Mouse (Mus musculus) myocyte (in vitro differentiated cells): ENCODE measurements around the gene Mgll. TPM values are rescaled to one million over a fixed set of nuclear protein-coding genes. Genes with fewer than 3 reads are reported as not detected.

ENCODE experiments used
- H3K27me3 ChIP-seq: one replicate; pipeline ENCODE4 v1.6.1; 2011; ENCODE audit not compliant: control insufficient read depth, insufficient read depth, insufficient read length
- H3K36me3 ChIP-seq: one replicate; pipeline ENCODE4 v1.6.1; 2011; ENCODE audit not compliant: control insufficient read depth, insufficient read depth
- H3K4me2 ChIP-seq: one replicate; pipeline ENCODE4 v1.6.1; 2011; ENCODE audit warnings: low read depth, control low read depth
- H3K4me3 ChIP-seq: one replicate; pipeline ENCODE4 v1.5.1; 2011; ENCODE audit warnings: mild to moderate bottlenecking, control low read depth, moderate library complexity
- H3K79me2 ChIP-seq: one replicate; pipeline ENCODE4 v1.6.1; 2011; ENCODE audit not compliant: control insufficient read depth, insufficient read depth
- H3ac ChIP-seq: one replicate; pipeline ENCODE4 v1.6.1; 2011; ENCODE audit not compliant: control insufficient read depth, insufficient read length
- CEBPB ChIP-seq: IDR thresholded peaks from 2 replicates; pipeline ENCODE4 v1.6.1; 2011; ENCODE audit warnings: mild to moderate bottlenecking, moderate library complexity; ENCODE audit not compliant: poor library complexity, insufficient read depth, severe bottlenecking
- E2F4 ChIP-seq: IDR thresholded peaks from one replicate; pipeline ENCODE4 v1.6.1; 2011; ENCODE audit warnings: mild to moderate bottlenecking, control low read depth, moderate library complexity; ENCODE audit not compliant: insufficient read depth
- MAX ChIP-seq: IDR thresholded peaks from one replicate; pipeline ENCODE4 v1.6.1; 2011; ENCODE audit warnings: low read depth, mild to moderate bottlenecking, control low read depth
- MYOD1 ChIP-seq, 3 experiments: IDR thresholded peaks; one replicate each; pipeline ENCODE4 v1.6.1; 2011; ENCODE audit warnings: control low read depth in 2 of 3, low read depth in 2 of 3, mild to moderate bottlenecking in 2 of 3, moderate library complexity in 1 of 3; ENCODE audit not compliant: insufficient read length in 2 of 3, control insufficient read depth in 1 of 3
- MYOG ChIP-seq, 3 experiments: IDR thresholded peaks; one replicate each; pipeline ENCODE4 v1.6.1; 2011; ENCODE audit warnings: control low read depth in 2 of 3, low read depth in 2 of 3, mild to moderate bottlenecking in 2 of 3; ENCODE audit not compliant: insufficient read length in 2 of 3, control insufficient read depth in 1 of 3, insufficient read depth in 1 of 3
- POLR2A ChIP-seq: IDR thresholded peaks from one replicate; pipeline ENCODE4 v1.6.1; 2011; ENCODE audit warnings: low read depth, mild to moderate bottlenecking, control low read depth, moderate library complexity; ENCODE audit not compliant: insufficient read length
- POLR2AphosphoS2 ChIP-seq: IDR thresholded peaks from one replicate; pipeline ENCODE4 v1.6.1; 2011; ENCODE audit warnings: low read depth, control low read depth; ENCODE audit not compliant: insufficient read length
- REST ChIP-seq: IDR thresholded peaks from one replicate; pipeline ENCODE4 v1.6.1; 2011; ENCODE audit warnings: mild to moderate bottlenecking, control low read depth, moderate library complexity; ENCODE audit not compliant: insufficient read depth, insufficient read length
- SRF ChIP-seq: IDR thresholded peaks from one replicate; pipeline ENCODE4 v1.6.1; 2011; ENCODE audit warnings: low read depth; ENCODE audit not compliant: control insufficient read depth, insufficient read length
- TCF12 ChIP-seq: IDR thresholded peaks from one replicate; pipeline ENCODE4 v1.6.1; 2011; ENCODE audit warnings: mild to moderate bottlenecking, control low read depth; ENCODE audit not compliant: poor library complexity, insufficient read depth, severe bottlenecking
- TCF3 ChIP-seq: IDR thresholded peaks from one replicate; pipeline ENCODE4 v1.6.1; 2011; ENCODE audit warnings: low read depth, control low read depth; ENCODE audit not compliant: insufficient read length
- USF1 ChIP-seq: IDR thresholded peaks from one replicate; pipeline ENCODE4 v1.6.1; 2011; ENCODE audit warnings: low read depth, mild to moderate bottlenecking, control low read depth, moderate library complexity
- polyA plus RNA-seq: library from polyadenylated mRNA; unstranded; fragments of >200 nt; fragmentation: generic; extraction: Trizol; gene quantifications from one replicate; pipeline ENCODE4 v1.2.1, GENCODE M21; 2012; ENCODE audit warnings: missing spikeins

Mgll gene
- polyA plus RNA-seq, 1 experiment: 4.7 TPM

GRCm38 (mm10) chr6:88769723-88770122 lies 45.5 kb downstream of the Mgll start:
- Histone ChIP-seq H3K36me3 (no peaks in the 10 kb centered on the region), H3K4me2 (no peak overlapping the region), H3K79me2 (no peaks in the 10 kb centered on the region), H3ac (no peak overlapping the region), H3K27me3 (no peaks in the 10 kb centered on the region), H3K4me3 (no peak overlapping the region)
- TF ChIP-seq SRF: no peak
- peak in 2 of 3 experiments; percentile 28 to 75 for TF ChIP-seq MYOG (IDR thresholded peaks at IDR 0.05; ENCODE audit: control insufficient read depth in 1 of 3, insufficient read depth in 1 of 3, insufficient read length in 2 of 3, low read depth in 2 of 3)
- TF ChIP-seq MAX: no peak
- no peak for TF ChIP-seq E2F4
- TF ChIP-seq POLR2AphosphoS2: no peak
- TF ChIP-seq MYOD1 (IDR thresholded peaks at IDR 0.05; ENCODE audit: control insufficient read depth in 1 of 3, insufficient read length in 2 of 3, low read depth in 2 of 3): peak in 2 of 3 experiments; percentile 14 to 78
- TF ChIP-seq POLR2A: no peak

DNA sequence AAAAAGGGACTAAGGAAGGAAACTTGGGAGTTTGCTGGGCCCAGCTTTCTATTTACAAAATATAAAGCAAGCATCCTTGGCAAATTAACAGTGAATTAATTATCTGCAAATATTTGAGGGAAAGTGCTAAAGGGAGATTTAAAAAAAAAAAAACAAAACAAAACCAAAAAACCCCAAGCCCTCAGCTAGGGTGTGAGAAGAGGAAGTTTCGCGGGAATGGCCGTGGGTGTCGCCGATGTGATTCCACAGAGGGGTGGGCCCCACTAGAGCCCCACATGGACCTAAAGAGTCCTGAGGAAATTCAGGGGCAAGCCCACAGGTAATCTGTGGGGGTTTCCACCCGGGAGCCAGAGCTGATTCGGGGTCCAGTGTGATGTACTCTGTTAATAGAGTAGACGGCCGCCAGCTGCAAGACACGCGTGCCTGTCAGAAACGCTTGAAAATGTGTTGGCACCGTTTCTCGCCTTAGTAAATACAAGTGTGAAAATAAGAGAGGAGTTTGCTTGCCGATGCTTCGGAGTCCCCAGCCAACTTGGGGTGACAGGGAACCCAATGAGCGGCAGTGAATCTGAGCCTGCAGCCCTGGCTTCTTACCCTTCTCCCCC lies 46.2 kb downstream of the Mgll start:
- no peak overlapping the region for H3K4me3 ChIP-seq
- TF ChIP-seq E2F4 (no peak), CEBPB (no peak), POLR2AphosphoS2 (no peak)
- H3K36me3 ChIP-seq: no peaks in the 10 kb centered on the region
- no peak overlapping the region for H3K4me2 ChIP-seq
- H3K27me3 ChIP-seq: no peaks in the 10 kb centered on the region
- H3ac ChIP-seq: no peak overlapping the region
- H3K79me2 ChIP-seq: no peaks in the 10 kb centered on the region

- no peak overlapping the region for H3ac ChIP-seq
- no peak for TF ChIP-seq REST
- H3K36me3 ChIP-seq: no peaks in the 10 kb centered on the region
- no peak overlapping the region for H3K4me3 ChIP-seq
- H3K4me2 ChIP-seq: no peak overlapping the region
- H3K27me3 ChIP-seq: no peaks in the 10 kb centered on the region
- H3K79me2 ChIP-seq: no peaks in the 10 kb centered on the region
Measured at GRCm38 (mm10) chr6:88770981-88771380, 46.8 kb downstream of the Mgll start.

- Histone ChIP-seq H3K4me3 (no peak overlapping the region), H3K79me2 (no peaks in the 10 kb centered on the region), H3K36me3 (no peaks in the 10 kb centered on the region), H3K27me3 (no peaks in the 10 kb centered on the region), H3K4me2 (no peak overlapping the region), H3ac (no peak overlapping the region)
- TF ChIP-seq POLR2AphosphoS2 (no peak), MYOG (IDR thresholded peaks at IDR 0.05; ENCODE audit: control insufficient read depth in 1 of 3, insufficient read depth in 1 of 3, insufficient read length in 2 of 3, low read depth in 2 of 3) (no peak), SRF (no peak), REST (no peak)
Measured at GRCm38 (mm10) chr6:88772041-88772440, 47.8 kb downstream of the Mgll start.

DNA sequence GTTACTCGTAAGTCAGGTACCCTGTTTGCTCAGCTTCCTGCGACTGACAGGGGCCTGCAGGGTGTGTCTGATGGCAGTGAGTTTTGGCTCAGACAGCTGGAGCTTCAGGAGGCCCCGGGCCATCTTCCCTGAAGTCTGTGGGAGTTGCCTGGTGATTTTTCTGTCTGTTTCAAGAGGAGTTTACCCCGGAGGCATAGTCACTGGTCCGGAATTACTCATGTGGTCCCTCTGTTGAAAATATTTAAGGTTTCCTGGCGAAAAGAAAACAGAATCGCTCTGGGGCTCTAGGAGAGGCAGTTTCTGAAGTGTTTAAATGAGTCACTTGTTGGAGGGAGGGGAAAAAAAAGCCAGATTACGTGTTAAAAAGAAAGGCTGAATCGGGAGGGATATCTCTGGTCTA lies 49.8 kb downstream of the Mgll start:
- no peaks in the 10 kb centered on the region for H3K79me2 ChIP-seq
- H3K36me3 ChIP-seq: no peaks in the 10 kb centered on the region
- TF ChIP-seq TCF12 (no peak), POLR2AphosphoS2 (no peak), MYOD1 (IDR thresholded peaks at IDR 0.05; ENCODE audit: control insufficient read depth in 1 of 3, insufficient read length in 2 of 3, low read depth in 2 of 3) (no peak), MAX (no peak), E2F4 (no peak), SRF (no peak), USF1 (no peak), MYOG (IDR thresholded peaks at IDR 0.05; ENCODE audit: control insufficient read depth in 1 of 3, insufficient read depth in 1 of 3, insufficient read length in 2 of 3, low read depth in 2 of 3) (no peak), POLR2A (no peak), CEBPB (no peak), TCF3 (no peak)
- H3ac ChIP-seq: no peak overlapping the region
- H3K4me3 ChIP-seq: no peak overlapping the region
- no peaks in the 10 kb centered on the region for H3K27me3 ChIP-seq
- peak overlapping the region; percentile 51 for H3K4me2 ChIP-seq

DNA sequence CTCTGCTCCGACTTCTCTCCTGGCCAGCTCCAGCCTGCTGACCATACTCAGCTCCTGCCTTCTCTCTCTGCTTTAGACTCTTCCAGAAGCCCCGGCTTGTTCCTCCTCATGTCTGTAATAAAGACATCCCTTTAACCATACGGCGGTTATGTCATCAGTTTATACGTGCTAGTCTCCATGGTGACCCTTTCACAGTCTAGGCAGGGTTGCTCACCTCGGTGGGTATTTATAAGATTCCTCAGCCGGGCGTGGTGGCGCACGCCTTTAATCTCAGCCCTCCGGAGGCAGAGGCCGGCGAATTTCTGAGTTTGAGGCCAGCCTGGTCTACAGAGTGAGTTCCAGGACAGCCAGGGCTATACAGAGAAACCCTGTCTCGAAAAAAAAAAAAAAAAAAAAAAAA lies 51.1 kb downstream of the Mgll start:
- no peak overlapping the region for H3K4me2 ChIP-seq
- no peak overlapping the region for H3K4me3 ChIP-seq

More for the DNA sequence above, 51.1 kb downstream of the Mgll start:
- no peaks in the 10 kb centered on the region for H3K36me3 ChIP-seq
- H3K79me2 ChIP-seq: no peaks in the 10 kb centered on the region
- TF ChIP-seq POLR2A (no peak), USF1 (no peak), SRF (no peak), TCF12 (no peak), TCF3 (no peak), POLR2AphosphoS2 (no peak)
- no peak overlapping the region for H3ac ChIP-seq
- no peaks in the 10 kb centered on the region for H3K27me3 ChIP-seq
